Mouse (Mus musculus) ES-E14 (cell line): ENCODE data around the gene Gm9736. TPM values are rescaled to one million over a fixed set of nuclear protein-coding genes. Genes with fewer than 3 reads are reported as not detected.
"Not testable (repeated sequence)": the region's sequence is repeated elsewhere in the genome, so short reads cannot be mapped to it uniquely, and the experiment has no call there.

ENCODE experiments used
- DNase-seq: peaks from one replicate; pipeline ENCODE4 v3.0.0-alpha.2; 2013; ENCODE audit warnings: low read depth, low spot score
- H3K27ac ChIP-seq: 2 replicates; pipeline ENCODE4 v1.5.1; 2012; ENCODE audit warnings: low read depth, mild to moderate bottlenecking, low read length, moderate library complexity, mixed read lengths; ENCODE audit not compliant: poor library complexity, insufficient read depth, severe bottlenecking
- H3K36me3 ChIP-seq: 2 replicates; pipeline ENCODE4 v1.6.1; 2012; ENCODE audit warnings: mild to moderate bottlenecking, low read length, moderate library complexity, mixed read lengths; ENCODE audit not compliant: control insufficient read depth, poor library complexity, insufficient read depth, severe bottlenecking
- H3K4me1 ChIP-seq, 2 experiments: fragments of 150-350 bp in 1 of 2; sonication (generic) in 1 of 2; 2 replicates each; pipeline ENCODE4 v1.6.1; 2012; ENCODE audit warnings: low read length in 2 of 2, mild to moderate bottlenecking in 1 of 2, mixed read lengths in 1 of 2; ENCODE audit not compliant: control insufficient read depth in 2 of 2, insufficient read depth in 2 of 2, poor library complexity in 1 of 2
- H3K4me3 ChIP-seq, 2 experiments: fragments of 150-350 bp in 1 of 2; sonication (generic) in 1 of 2; 2 replicates each; pipeline ENCODE4 v1.5.1; 2012; ENCODE audit warnings: low read length in 2 of 2, low read depth in 1 of 2, mild to moderate bottlenecking in 1 of 2, mixed read lengths in 1 of 2; ENCODE audit not compliant: insufficient read depth in 1 of 2, poor library complexity in 1 of 2, severe bottlenecking in 1 of 2
- H3K9ac ChIP-seq: 2 replicates; pipeline ENCODE4 v1.6.1; 2012; ENCODE audit warnings: low read depth, mild to moderate bottlenecking, low read length, mixed read lengths; ENCODE audit not compliant: poor library complexity, insufficient read depth, severe bottlenecking
- H3K9me3 ChIP-seq: fragments of 150-350 bp; sonication (generic); 2 replicates; pipeline ENCODE4 v1.6.1; 2012; ENCODE audit warnings: low read depth, mild to moderate bottlenecking, low read length; ENCODE audit not compliant: control insufficient read depth, insufficient read depth
- CHD2 ChIP-seq: IDR thresholded peaks from 2 replicates; pipeline ENCODE4 v1.6.1; 2014; ENCODE audit warnings: mild to moderate bottlenecking, low read depth, low read length, inconsistent platforms
- HCFC1 ChIP-seq: IDR thresholded peaks from 2 replicates; pipeline ENCODE4 v1.6.1; 2012; ENCODE audit warnings: low read length, inconsistent platforms, borderline replicate concordance; ENCODE audit not compliant: insufficient read depth
- MAFK ChIP-seq: IDR thresholded peaks from 2 replicates; pipeline ENCODE4 v1.6.1; 2014; ENCODE audit warnings: mild to moderate bottlenecking, low read depth, low read length, inconsistent platforms; ENCODE audit not compliant: insufficient read depth
- ZC3H11A ChIP-seq: IDR thresholded peaks from 2 replicates; pipeline ENCODE4 v1.6.1; 2012; ENCODE audit warnings: low read depth, mild to moderate bottlenecking, inconsistent platforms, low read length, borderline replicate concordance
- ZNF384 ChIP-seq: IDR thresholded peaks from 2 replicates; pipeline ENCODE4 v1.6.1; 2012; ENCODE audit warnings: low read depth, low read length, inconsistent platforms
- in situ Hi-C, 2 experiments: fragments of 600-800 bp; cut with MboI; formaldehyde crosslinking; loops; one replicate each; pipeline ENCODE4 v1.15.1; 2025; ENCODE audit warnings: low sequenced_read_pairs in 2 of 2, inconsistent platforms in 1 of 2; ENCODE audit not compliant: unreplicated experiment in 2 of 2
- total RNA-seq: library from RNA; depleted of rRNA; stranded (reverse); fragments of 300-350 nt; gene quantifications from 2 replicates; pipeline ENCODE4 v1.2.3, GENCODE M21; 2012

Gene Gm9736
- total RNA-seq, 1 experiment = not detected

DNA sequence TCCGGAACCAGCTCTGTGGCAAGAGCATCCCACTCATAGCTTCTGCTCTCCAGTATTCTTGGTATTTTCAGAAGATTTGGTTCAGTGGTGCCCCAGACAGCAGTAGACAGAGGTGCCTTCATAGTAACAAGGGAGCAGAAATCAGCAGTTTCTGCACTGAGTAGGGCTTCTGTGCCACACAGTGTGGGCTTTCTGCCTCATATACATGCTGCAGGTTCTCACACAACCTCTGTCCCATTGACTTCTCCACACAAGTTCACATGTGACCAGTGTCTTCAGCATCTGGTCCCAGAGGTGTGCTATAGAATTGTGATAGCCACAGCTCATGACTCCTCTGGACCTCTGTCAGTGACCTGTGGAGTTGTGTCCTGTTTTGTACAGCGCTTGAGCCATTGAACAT lies 37.5 kb upstream of the Gm9736 start:
- H3K4me3 ChIP-seq = no peak overlapping the region
- TF ChIP-seq MAFK (no peak), CHD2 (no peak), ZNF384 (no peak), ZC3H11A (no peak), HCFC1 (no peak)
- no peak overlapping the region for H3K27ac ChIP-seq
- no peaks in the 10 kb centered on the region for H3K9me3 ChIP-seq
- H3K9ac ChIP-seq = no peak overlapping the region
- no peak for DNase-seq
- H3K4me1 ChIP-seq = no peaks in the 10 kb centered on the region
- no peaks in the 10 kb centered on the region for H3K36me3 ChIP-seq
- in situ Hi-C loops = no loop called here

DNA sequence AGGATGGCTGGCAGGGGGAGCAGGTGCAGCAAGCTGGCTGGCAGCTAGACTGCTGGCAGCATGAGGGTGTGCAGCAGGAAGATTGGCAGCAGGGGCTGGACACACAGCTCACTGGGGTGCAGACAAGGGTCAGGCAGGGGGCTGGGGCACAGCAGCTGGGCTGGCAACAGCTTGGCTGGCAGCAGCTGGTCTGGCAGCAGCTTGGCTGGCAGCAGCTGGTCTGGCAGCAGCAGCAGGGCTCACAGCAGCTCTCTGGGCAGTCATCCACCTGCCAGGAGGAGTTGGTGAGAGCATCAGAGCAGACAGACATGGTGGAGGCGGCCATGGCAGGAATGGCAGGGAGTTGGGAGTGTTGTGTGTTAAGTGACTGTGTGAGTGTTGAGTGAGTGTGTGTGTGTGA lies 36.7 kb upstream of the Gm9736 start, which contains the start of gene Gm7137:
Gene Gm7137, minus strand, starts transcription at position 325 of the 400 bp plus-strand sequence.
- H3K4me1 ChIP-seq, in situ Hi-C loops, H3K27ac ChIP-seq, H3K36me3 ChIP-seq, H3K4me3 ChIP-seq, DNase-seq, H3K9me3 ChIP-seq, H3K9ac ChIP-seq: not testable (repeated sequence)

DNA sequence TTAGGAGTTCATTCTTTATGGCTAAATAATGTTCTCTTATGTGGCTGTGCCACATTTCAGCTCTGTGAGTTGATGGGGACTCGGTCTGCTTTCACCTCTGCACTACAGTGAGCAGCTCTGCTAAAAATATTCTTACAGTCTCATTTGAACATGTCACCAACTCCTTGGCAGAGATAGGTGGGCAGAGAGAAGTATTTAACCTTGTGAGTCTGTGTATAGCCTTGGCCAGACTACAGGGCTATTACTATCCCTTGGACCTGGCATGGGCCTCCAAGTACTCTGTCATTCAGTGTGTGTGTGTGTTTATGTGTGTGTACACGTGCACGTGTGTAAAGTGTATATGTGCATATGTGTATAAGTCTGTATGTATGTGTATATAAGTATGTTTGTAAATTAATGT lies 32.2 kb upstream of the Gm9736 start:
- H3K4me1 ChIP-seq, H3K9me3 ChIP-seq, H3K36me3 ChIP-seq, DNase-seq, H3K27ac ChIP-seq, H3K4me3 ChIP-seq, H3K9ac ChIP-seq, in situ Hi-C loops: not testable (repeated sequence)

DNA sequence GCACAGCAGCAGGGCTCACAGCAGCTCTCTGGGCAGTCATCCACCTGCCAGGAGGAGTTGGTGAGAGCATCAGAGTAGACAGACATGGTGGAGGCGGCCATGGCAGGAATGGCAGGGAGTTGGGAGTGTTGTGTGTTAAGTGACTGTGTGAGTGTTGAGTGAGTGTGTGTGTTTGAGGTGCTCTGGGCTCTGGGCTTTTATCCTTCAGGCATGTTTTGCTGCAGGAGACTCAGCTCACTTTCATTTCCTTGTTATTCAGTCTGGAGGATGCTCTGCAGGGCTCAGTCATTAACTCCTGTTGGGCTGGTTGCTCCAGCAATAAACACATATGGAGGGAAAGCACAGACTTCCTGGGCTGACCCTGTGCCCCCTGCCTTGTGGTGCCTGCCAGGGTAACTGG lies 31.3 kb upstream of the Gm9736 start, which contains the start of gene Gm3250:
Gene Gm3250, minus strand, starts transcription at position 101 of the 400 bp plus-strand sequence.
- DNase-seq, in situ Hi-C loops, H3K36me3 ChIP-seq: not testable (repeated sequence)

DNA sequence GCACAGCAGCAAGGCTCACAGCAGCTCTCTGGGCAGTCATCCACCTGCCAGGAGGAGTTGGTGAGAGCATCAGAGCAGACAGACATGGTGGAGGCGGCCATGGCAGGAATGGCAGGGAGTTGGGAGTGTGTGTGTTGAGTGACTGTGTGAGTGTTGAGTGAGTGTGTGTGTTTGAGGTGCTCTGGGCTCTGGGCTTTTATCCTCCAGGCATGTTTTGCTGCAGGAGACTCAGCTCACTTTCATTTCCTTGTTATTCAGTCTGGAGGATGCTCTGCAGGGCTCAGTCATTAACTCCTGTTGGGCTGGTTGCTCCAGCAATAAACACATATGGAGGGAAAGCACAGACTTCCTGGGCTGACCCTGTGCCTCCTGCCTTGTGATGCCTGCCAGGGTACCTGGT lies 25.7 kb upstream of the Gm9736 start, which contains the start of gene Gm7138:
Gene Gm7138, minus strand, starts transcription at position 101 of the 400 bp plus-strand sequence.
- H3K9ac ChIP-seq, H3K36me3 ChIP-seq, H3K27ac ChIP-seq, H3K4me3 ChIP-seq, in situ Hi-C loops, DNase-seq, H3K9me3 ChIP-seq, H3K4me1 ChIP-seq: not testable (repeated sequence)

More for the DNA sequence above, 31.3 kb upstream of the Gm9736 start, which contains the start of gene Gm3250:
- H3K9ac ChIP-seq, H3K4me1 ChIP-seq, H3K9me3 ChIP-seq, H3K4me3 ChIP-seq, H3K27ac ChIP-seq: not testable (repeated sequence)

DNA sequence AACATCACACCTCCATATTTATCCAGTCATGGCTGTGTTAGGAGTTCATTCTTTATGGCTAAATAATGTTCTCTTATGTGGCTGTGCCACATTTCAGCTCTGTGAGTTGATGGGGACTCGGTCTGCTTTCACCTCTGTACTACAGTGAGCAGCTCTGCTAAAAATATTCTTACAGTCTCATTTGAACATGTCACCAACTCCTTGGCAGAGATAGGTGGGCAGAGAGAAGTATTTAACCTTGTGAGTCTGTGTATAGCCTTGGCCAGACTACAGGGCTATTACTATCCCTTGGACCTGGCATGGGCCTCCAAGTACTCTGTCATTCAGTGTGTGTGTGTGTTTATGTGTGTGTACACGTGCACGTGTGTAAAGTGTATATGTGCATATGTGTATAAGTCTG lies 21.0 kb upstream of the Gm9736 start:
- in situ Hi-C loops, H3K36me3 ChIP-seq, H3K4me3 ChIP-seq, DNase-seq, H3K9ac ChIP-seq, H3K4me1 ChIP-seq, H3K27ac ChIP-seq, H3K9me3 ChIP-seq: not testable (repeated sequence)

DNA sequence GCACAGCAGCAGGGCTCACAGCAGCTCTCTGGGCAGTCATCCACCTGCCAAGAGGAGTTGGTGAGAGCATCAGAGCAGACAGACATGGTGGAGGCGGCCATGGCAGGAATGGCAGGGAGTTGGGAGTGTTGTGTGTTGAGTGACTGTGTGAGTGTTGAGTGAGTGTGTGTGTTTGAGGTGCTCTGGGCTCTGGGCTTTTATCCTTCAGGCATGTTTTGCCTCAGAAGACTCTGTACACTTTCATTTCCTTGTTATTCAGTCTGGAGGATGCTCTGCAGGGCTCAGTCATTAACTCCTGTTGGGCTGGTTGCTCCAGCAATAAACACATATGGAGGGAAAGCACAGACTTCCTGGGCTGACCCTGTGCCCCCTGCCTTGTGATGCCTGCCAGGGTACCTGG lies 20.1 kb upstream of the Gm9736 start, which contains the start of gene Gm3238:
Gene Gm3238, minus strand, starts transcription at position 101 of the 400 bp plus-strand sequence.
- not testable (repeated sequence) for DNase-seq

More for the DNA sequence above, 20.1 kb upstream of the Gm9736 start, which contains the start of gene Gm3238:
- H3K9me3 ChIP-seq, H3K4me1 ChIP-seq, H3K9ac ChIP-seq, in situ Hi-C loops, H3K4me3 ChIP-seq, H3K27ac ChIP-seq, H3K36me3 ChIP-seq: not testable (repeated sequence)
